ENCODE assay signal across 8 mouse cellular contexts in the genomic region with DNA sequence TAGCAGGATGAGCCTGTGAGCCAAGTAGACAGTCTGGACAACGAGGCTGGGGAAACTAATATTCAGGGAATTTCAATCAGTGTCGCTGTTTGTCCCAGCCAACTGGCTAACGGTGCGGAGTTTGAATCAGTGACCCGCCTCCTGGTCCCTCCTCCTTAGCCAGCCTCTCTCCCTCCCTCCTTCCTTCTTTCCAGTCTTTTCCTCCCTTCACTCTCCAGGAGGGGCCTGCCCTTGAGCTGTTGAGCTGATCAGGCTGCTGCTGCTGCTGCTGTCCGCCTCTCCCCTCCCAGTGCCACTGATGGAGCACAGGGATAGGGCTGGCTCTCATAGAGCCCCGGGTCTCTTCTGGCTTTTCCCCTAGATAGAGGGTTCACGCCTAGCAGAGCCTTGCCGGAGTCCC. TPM values are rescaled to one million over a fixed set of nuclear protein-coding genes. Genes with fewer than 3 reads are reported as not detected.
DNase-seq lines count a peak whose midpoint lies in the region; ATAC-seq lines count a peak whose summit lies in the region.

A gene (plus strand): TSS at position 203 of the 400 bp plus-strand sequence.

- no peak within 1 kb of the TSS for H3K9ac ChIP-seq in forebrain, embryonic 13.5 days
- peak within 1 kb of the TSS; percentile 51; the same call in 1 of the 2 replicates for H3K9ac ChIP-seq in heart, embryonic 12.5 days
- H3K9ac ChIP-seq in limb, embryonic 13.5 days = no peak within 1 kb of the TSS
- no peak within 1 kb of the TSS for H3K9ac ChIP-seq in midbrain, embryonic 13.5 days (replicated peaks)

- peaks cover 86% of the 10 kb centered on the region for H3K27me3 ChIP-seq in forebrain, embryonic 10.5 days (ENCODE audit: poor library complexity, severe bottlenecking)
- peaks cover 3% of the 10 kb centered on the region; the same call in 1 of the 2 replicates for H3K27me3 ChIP-seq in forebrain, embryonic 13.5 days
- H3K27me3 ChIP-seq in heart, embryonic 12.5 days (replicated peaks) = 0 out of 2 replicates have a peak, but pooled peaks cover 12% of the 10 kb centered on the region
- H3K27me3 ChIP-seq in limb, embryonic 13.5 days = peaks cover 35% of the 10 kb centered on the region; the same call in 1 of the 2 replicates
- peaks cover 9% of the 10 kb centered on the region; the same call in 1 of the 2 replicates for H3K27me3 ChIP-seq in midbrain, embryonic 13.5 days

- no peaks in the 10 kb centered on the region for H3K36me3 ChIP-seq in forebrain, embryonic 10.5 days (replicated peaks)
- no peaks in the 10 kb centered on the region for H3K36me3 ChIP-seq in forebrain, embryonic 13.5 days (ENCODE audit: poor library complexity, severe bottlenecking)
- H3K36me3 ChIP-seq in heart, embryonic 12.5 days = no peaks in the 10 kb centered on the region
- no peaks in the 10 kb centered on the region for H3K36me3 ChIP-seq in limb, embryonic 13.5 days
- H3K36me3 ChIP-seq in midbrain, embryonic 13.5 days = no peaks in the 10 kb centered on the region

- 48% methylated on average over 9 of the region's 9 CpGs for WGBS in forebrain, embryonic 10.5 days
- WGBS in forebrain, embryonic 13.5 days = 63% methylated on average over 9 of the region's 9 CpGs
- 33% methylated on average over 9 of the region's 9 CpGs for WGBS in heart, embryonic 12.5 days
- WGBS in limb, embryonic 13.5 days = 38% methylated on average over 9 of the region's 9 CpGs
- 60% methylated on average over 9 of the region's 9 CpGs for WGBS in midbrain, embryonic 13.5 days

- H3K4me2 ChIP-seq in forebrain, embryonic 13.5 days = no peak within 1 kb of the TSS
- peak within 1 kb of the TSS; percentile 59 for H3K4me2 ChIP-seq in heart, embryonic 12.5 days
- H3K4me2 ChIP-seq in limb, embryonic 13.5 days (replicated peaks) = peak within 1 kb of the TSS; percentile 44
- no peak within 1 kb of the TSS for H3K4me2 ChIP-seq in midbrain, embryonic 13.5 days (replicated peaks)

- H3K9me3 ChIP-seq in forebrain, embryonic 10.5 days = no peaks in the 10 kb centered on the region
- no peaks in the 10 kb centered on the region for H3K9me3 ChIP-seq in forebrain, embryonic 13.5 days (replicated peaks)
- H3K9me3 ChIP-seq in heart, embryonic 12.5 days (replicated peaks) = no peaks in the 10 kb centered on the region
- no peaks in the 10 kb centered on the region for H3K9me3 ChIP-seq in limb, embryonic 13.5 days
- H3K9me3 ChIP-seq in midbrain, embryonic 13.5 days = no peaks in the 10 kb centered on the region

- H3K27ac ChIP-seq in forebrain, embryonic 10.5 days = no peak within 1 kb of the TSS
- H3K27ac ChIP-seq in forebrain, embryonic 13.5 days = no peak within 1 kb of the TSS
- H3K27ac ChIP-seq in heart, embryonic 12.5 days (ENCODE audit: poor library complexity, severe bottlenecking) = peak within 1 kb of the TSS; percentile 82
- no peak within 1 kb of the TSS for H3K27ac ChIP-seq in limb, embryonic 13.5 days
- no peak within 1 kb of the TSS for H3K27ac ChIP-seq in midbrain, embryonic 13.5 days

- H3K4me1 ChIP-seq in forebrain, embryonic 10.5 days = no peaks in the 10 kb centered on the region
- no peaks in the 10 kb centered on the region for H3K4me1 ChIP-seq in forebrain, embryonic 13.5 days
- peaks cover 23% of the 10 kb centered on the region for H3K4me1 ChIP-seq in heart, embryonic 12.5 days (replicated peaks)
- no peaks in the 10 kb centered on the region for H3K4me1 ChIP-seq in limb, embryonic 13.5 days
- no peaks in the 10 kb centered on the region for H3K4me1 ChIP-seq in midbrain, embryonic 13.5 days (replicated peaks)

- no peak for DNase-seq in forebrain, embryonic 10.5 days (ENCODE audit: extremely low spot score, low spot score)
- DNase-seq in adrenal gland, adult 8-10 months = peak; percentile 26
- DNase-seq in spleen, adult 12 weeks (ENCODE audit: low spot score) = no peak

- no peak for ATAC-seq in forebrain, embryonic 13.5 days
- peak; percentile 45; the same call in 1 of the 2 replicates for ATAC-seq in heart, embryonic 12.5 days (ENCODE audit: insufficient number of reproducible peaks, low FRiP score)
- ATAC-seq in limb, embryonic 13.5 days (ENCODE audit: low FRiP score, low read depth) = no peak
- no peak for ATAC-seq in midbrain, embryonic 13.5 days
- ATAC-seq in granulocyte monocyte progenitor cell, adult 5-6 weeks (replicated peaks; ENCODE audit: poor library complexity, severe bottlenecking) = no peak

- H3K4me3 ChIP-seq in forebrain, embryonic 10.5 days = no peak within 1 kb of the TSS
- no peak within 1 kb of the TSS for H3K4me3 ChIP-seq in forebrain, embryonic 13.5 days
- H3K4me3 ChIP-seq in heart, embryonic 12.5 days = peak within 1 kb of the TSS; percentile 34
- H3K4me3 ChIP-seq in limb, embryonic 13.5 days = peak within 1 kb of the TSS; percentile 17
- H3K4me3 ChIP-seq in midbrain, embryonic 13.5 days (replicated peaks) = no peak within 1 kb of the TSS

RNA-seq across cellular contexts. Expression of the gene that starts here (rescaled TPM):
- polyA plus RNA-seq in forebrain, embryonic 10.5 days (2016; fragmentation: Nextera tagmentation; extraction: Ambion mirVana) = 10.9 and 11.4 TPM in 2 replicates
- polyA plus RNA-seq in forebrain, embryonic 13.5 days (2015; fragmentation: Nextera tagmentation; extraction: Ambion mirVana) = 2.8 and 3.0 TPM in 2 replicates
- total RNA-seq in adrenal gland, adult 8-10 months (2022) = 10 to 100 TPM; 33.4 to 72.4 (median 47.8) TPM
- 19.8 and 19.9 TPM in 2 replicates for polyA plus RNA-seq in heart, embryonic 12.5 days (2016; fragmentation: Nextera tagmentation; extraction: Ambion mirVana)
- 6.9 and 7.1 TPM in 2 replicates for polyA plus RNA-seq in limb, embryonic 13.5 days (2015; fragmentation: Nextera tagmentation; extraction: Ambion mirVana)
- polyA plus RNA-seq in midbrain, embryonic 13.5 days (2015; fragmentation: Nextera tagmentation; extraction: Ambion mirVana) = 4.4 and 5.1 TPM in 2 replicates
- total RNA-seq in granulocyte monocyte progenitor cell, adult 5-6 weeks (2014; fragmentation: Nextera tagmentation) = 5.4 and 5.7 TPM in 2 replicates
- total RNA-seq in granulocyte monocyte progenitor cell, adult 5-6 weeks (2017) = 7.6 and 9.7 TPM in 2 replicates

Comparison
In these comparisons a context has a peak if more than half of its experiments do, and no peak if none do; other contexts are left out.
1. H3K4me3 ChIP-seq: peak in heart, embryonic 12.5 days (single experiment) and limb, embryonic 13.5 days (single experiment); none in forebrain, embryonic 10.5 days (single experiment), forebrain, embryonic 13.5 days (single experiment) and midbrain, embryonic 13.5 days (single experiment).
2. H3K4me2 ChIP-seq: peak in heart, embryonic 12.5 days (single experiment) and limb, embryonic 13.5 days (single experiment); none in forebrain, embryonic 13.5 days (single experiment) and midbrain, embryonic 13.5 days (single experiment).